Mouse (Mus musculus): ENCODE measurements at regions not wholly inside any gene's neighbourhood (a gene's known extent, or its start where the extent isn't known, plus 50 kb on each side); places are given as distances from the start of the nearest gene placed in this dataset.

- DNase-seq (no peak), ATAC-seq (no peak)
- 31% methylated on average over 2 of the region's 2 CpGs for WGBS (ENCODE audit: insufficient replicate concordance)
- no peak overlapping the region for H3K9ac ChIP-seq (replicated peaks)
- no peaks in the 10 kb centered on the region for H3K27me3 ChIP-seq (ENCODE audit: insufficient read depth, low read length)
- no peak overlapping the region for H3K27ac ChIP-seq (ENCODE audit: low read depth)
- no peak for TF ChIP-seq EP300 (IDR thresholded peaks at IDR 0.05; ENCODE audit: low read depth)
- no peak for TF ChIP-seq CTCF (IDR thresholded peaks at IDR 0.05; ENCODE audit: low read depth)
- H3K4me1 ChIP-seq (ENCODE audit: insufficient read depth), result no peaks in the 10 kb centered on the region
- no peak overlapping the region for H3K4me3 ChIP-seq (ENCODE audit: low read depth, low read length)
- H3K36me3 ChIP-seq (replicated peaks; ENCODE audit: insufficient read depth, low read length), result no peaks in the 10 kb centered on the region
- no peak overlapping the region for H3K4me2 ChIP-seq (ENCODE audit: low read depth, low read length)
- no peaks in the 10 kb centered on the region for H3K9me3 ChIP-seq (ENCODE audit: low read length)
Observed at GRCm38 (mm10) chr8:65208791-65209190, 79.4 kb upstream of the BC030870 start.

GRCm38 (mm10) chr8:65206202-65206601 is 76.8 kb upstream of the BC030870 start:
- no peak for DNase-seq
- H3K4me2 ChIP-seq (ENCODE audit: low read depth, low read length), result no peak overlapping the region
- H3K4me1 ChIP-seq (ENCODE audit: insufficient read depth), result no peaks in the 10 kb centered on the region
- H3K9ac ChIP-seq (replicated peaks), result no peak overlapping the region
- no peaks in the 10 kb centered on the region for H3K27me3 ChIP-seq (ENCODE audit: insufficient read depth, low read length)
- H3K9me3 ChIP-seq (ENCODE audit: low read length), result no peaks in the 10 kb centered on the region
- no peak overlapping the region for H3K4me3 ChIP-seq (ENCODE audit: low read depth, low read length)
- ATAC-seq, result no peak
- WGBS (ENCODE audit: insufficient replicate concordance), result 85% methylated on average over 2 of the region's 2 CpGs
- H3K27ac ChIP-seq (ENCODE audit: low read depth), result no peak overlapping the region
- no peaks in the 10 kb centered on the region for H3K36me3 ChIP-seq (replicated peaks; ENCODE audit: insufficient read depth, low read length)
- peak; percentile 9; the same call in 1 of the 2 replicates for TF ChIP-seq CTCF (IDR thresholded peaks at IDR 0.05; ENCODE audit: low read depth)
- TF ChIP-seq EP300 (IDR thresholded peaks at IDR 0.05; ENCODE audit: low read depth), result no peak

- DNase-seq (no peak), ATAC-seq (no peak)
- no peak overlapping the region for H3K27ac ChIP-seq (ENCODE audit: low read depth)
- no peaks in the 10 kb centered on the region for H3K27me3 ChIP-seq (ENCODE audit: insufficient read depth, low read length)
- no peak overlapping the region for H3K9ac ChIP-seq (replicated peaks)
- H3K4me2 ChIP-seq (ENCODE audit: low read depth, low read length), result no peak overlapping the region
- H3K36me3 ChIP-seq (replicated peaks; ENCODE audit: insufficient read depth, low read length), result no peaks in the 10 kb centered on the region
- no peak overlapping the region for H3K4me3 ChIP-seq (ENCODE audit: low read depth, low read length)
- TF ChIP-seq EP300 (IDR thresholded peaks at IDR 0.05; ENCODE audit: low read depth) (no peak), CTCF (IDR thresholded peaks at IDR 0.05; ENCODE audit: low read depth) (no peak)
- H3K9me3 ChIP-seq (ENCODE audit: low read length), result no peaks in the 10 kb centered on the region
- H3K4me1 ChIP-seq (ENCODE audit: insufficient read depth), result no peaks in the 10 kb centered on the region
Observed at GRCm38 (mm10) chr8:65194656-65195055, 65.3 kb upstream of the BC030870 start.

GRCm38 (mm10) chr8:65194231-65194630 is 64.9 kb upstream of the BC030870 start:
- H3K36me3 ChIP-seq (replicated peaks; ENCODE audit: insufficient read depth, low read length), result no peaks in the 10 kb centered on the region
- no peaks in the 10 kb centered on the region for H3K27me3 ChIP-seq (ENCODE audit: insufficient read depth, low read length)
- TF ChIP-seq EP300 (IDR thresholded peaks at IDR 0.05; ENCODE audit: low read depth), result no peak
- TF ChIP-seq CTCF (IDR thresholded peaks at IDR 0.05; ENCODE audit: low read depth), result no peak
- H3K9ac ChIP-seq (replicated peaks), result no peak overlapping the region
- H3K4me1 ChIP-seq (ENCODE audit: insufficient read depth), result no peaks in the 10 kb centered on the region
- 72% methylated on average over 6 of the region's 6 CpGs for WGBS (ENCODE audit: insufficient replicate concordance)
- no peak overlapping the region for H3K4me3 ChIP-seq (ENCODE audit: low read depth, low read length)
- H3K9me3 ChIP-seq (ENCODE audit: low read length), result no peaks in the 10 kb centered on the region
- H3K4me2 ChIP-seq (ENCODE audit: low read depth, low read length), result no peak overlapping the region
- DNase-seq, result no peak
- H3K27ac ChIP-seq (ENCODE audit: low read depth), result no peak overlapping the region
- no peak for ATAC-seq

GRCm38 (mm10) chr8:65182346-65182745 is 53.0 kb upstream of the BC030870 start:
- no peaks in the 10 kb centered on the region for H3K36me3 ChIP-seq (replicated peaks; ENCODE audit: insufficient read depth, low read length)
- DNase-seq (no peak), ATAC-seq (no peak)
- no peak overlapping the region for H3K4me3 ChIP-seq (ENCODE audit: low read depth, low read length)
- H3K27ac ChIP-seq (ENCODE audit: low read depth), result no peak overlapping the region
- no peaks in the 10 kb centered on the region for H3K9me3 ChIP-seq (ENCODE audit: low read length)
- TF ChIP-seq CTCF (IDR thresholded peaks at IDR 0.05; ENCODE audit: low read depth) (no peak), EP300 (IDR thresholded peaks at IDR 0.05; ENCODE audit: low read depth) (no peak)
- no peak overlapping the region for H3K4me2 ChIP-seq (ENCODE audit: low read depth, low read length)
- no peaks in the 10 kb centered on the region for H3K27me3 ChIP-seq (ENCODE audit: insufficient read depth, low read length)
- WGBS (ENCODE audit: insufficient replicate concordance), result 32% methylated on average over 5 of the region's 5 CpGs
- H3K9ac ChIP-seq (replicated peaks), result no peak overlapping the region
- H3K4me1 ChIP-seq (ENCODE audit: insufficient read depth), result no peaks in the 10 kb centered on the region

GRCm38 (mm10) chr8:65180447-65180846 is 51.1 kb upstream of the BC030870 start:
- Histone ChIP-seq H3K4me3 (ENCODE audit: low read depth, low read length) (no peak overlapping the region), H3K9me3 (ENCODE audit: low read length) (no peaks in the 10 kb centered on the region), H3K27me3 (ENCODE audit: insufficient read depth, low read length) (no peaks in the 10 kb centered on the region), H3K4me1 (ENCODE audit: insufficient read depth) (no peaks in the 10 kb centered on the region), H3K36me3 (replicated peaks; ENCODE audit: insufficient read depth, low read length) (no peaks in the 10 kb centered on the region), H3K4me2 (ENCODE audit: low read depth, low read length) (no peak overlapping the region), H3K9ac (replicated peaks) (no peak overlapping the region), H3K27ac (ENCODE audit: low read depth) (no peak overlapping the region)
- TF ChIP-seq EP300 (IDR thresholded peaks at IDR 0.05; ENCODE audit: low read depth) (no peak), CTCF (IDR thresholded peaks at IDR 0.05; ENCODE audit: low read depth) (no peak)
- 50% methylated on average over 1 of the region's 1 CpGs for WGBS (ENCODE audit: insufficient replicate concordance)
- no peak for ATAC-seq
- no peak for DNase-seq
